Mouse (Mus musculus): ENCODE results near the gene Olfr221. TPM values are rescaled to one million over a fixed set of nuclear protein-coding genes. Genes with fewer than 3 reads are reported as not detected.

The Olfr221 gene
- total RNA-seq, 1 experiment from 2014 or later, result not detected

DNA sequence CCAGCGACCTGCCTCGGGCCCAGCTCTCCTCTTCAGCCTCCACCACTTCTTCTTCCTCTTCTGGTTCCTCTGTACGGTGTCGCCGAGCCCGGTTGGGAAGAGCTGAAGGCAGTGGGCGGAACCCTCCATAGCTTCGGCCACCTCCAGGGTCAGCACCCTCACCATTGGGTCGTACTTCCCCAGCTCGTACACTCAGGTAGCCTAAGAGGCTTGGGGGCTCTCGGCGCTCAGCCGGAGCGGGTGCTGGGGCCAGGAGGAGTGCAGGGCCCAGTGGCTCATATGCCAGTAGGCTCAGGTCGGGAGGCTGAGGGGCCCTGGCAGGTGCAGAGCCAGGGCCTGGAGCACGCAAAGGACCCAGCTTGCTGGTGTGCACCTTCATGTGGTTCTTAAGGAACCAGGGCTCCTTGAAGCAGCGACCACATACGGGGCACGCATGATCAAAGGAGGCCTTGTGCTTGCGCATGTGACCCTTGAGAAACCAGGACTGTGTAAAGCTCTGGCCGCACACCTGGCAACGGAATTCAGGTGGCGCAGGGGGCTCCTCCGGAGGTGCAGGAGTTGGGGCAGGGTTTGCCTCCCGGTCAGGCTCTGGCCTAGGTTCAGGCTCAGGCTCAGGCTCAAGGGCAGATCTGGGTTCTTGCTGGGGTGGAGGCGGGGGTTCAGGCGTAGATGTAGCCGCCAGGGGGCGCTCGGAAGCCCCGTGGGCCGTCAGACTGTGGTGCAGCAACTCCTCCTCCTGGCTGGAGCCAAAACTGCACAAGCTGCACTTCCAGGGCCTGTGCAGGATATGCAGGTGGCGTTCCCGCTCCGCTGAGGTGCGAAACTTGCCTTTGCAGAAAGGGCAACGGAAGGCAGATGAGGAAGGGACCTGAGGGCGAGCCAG is 33.7 kb downstream of the Olfr221 start:
- peak; percentile 76 for ATAC-seq (ENCODE audit: extremely low read depth, insufficient number of reproducible peaks, low FRiP score, poor library complexity, severe bottlenecking)

DNA sequence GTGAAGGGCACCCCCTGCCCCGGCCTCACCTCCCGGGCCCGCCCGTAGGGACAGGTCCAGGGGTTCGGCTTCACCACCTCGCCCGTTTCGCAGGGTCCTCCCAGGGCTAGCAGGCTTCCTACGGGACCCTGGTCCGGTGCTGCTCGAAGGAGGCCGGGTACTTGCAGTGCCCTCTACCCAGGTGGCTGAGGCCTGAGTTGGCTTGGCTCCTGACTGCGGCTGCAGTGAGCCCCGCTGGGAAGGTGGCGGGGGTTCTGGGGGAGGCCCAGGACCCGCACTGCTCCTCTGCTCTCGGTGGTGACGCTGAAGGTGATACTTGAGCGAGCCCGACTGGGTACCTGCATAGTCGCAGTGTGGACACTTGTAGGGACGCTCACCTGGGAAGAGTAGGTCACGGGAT is 35.5 kb downstream of the Olfr221 start:
- no peak for ATAC-seq (ENCODE audit: extremely low read depth, insufficient number of reproducible peaks, low FRiP score, poor library complexity, severe bottlenecking)

- no peak for ATAC-seq (ENCODE audit: extremely low read depth, insufficient number of reproducible peaks, low FRiP score, poor library complexity, severe bottlenecking)
These were observed 36.0 kb downstream of the Olfr221 start for GRCm38 (mm10) chr14:52006241-52006640.

- no peak for ATAC-seq (ENCODE audit: extremely low read depth, insufficient number of reproducible peaks, low FRiP score, poor library complexity, severe bottlenecking)
These were observed 36.6 kb downstream of the Olfr221 start for GRCm38 (mm10) chr14:52005616-52006015.

DNA sequence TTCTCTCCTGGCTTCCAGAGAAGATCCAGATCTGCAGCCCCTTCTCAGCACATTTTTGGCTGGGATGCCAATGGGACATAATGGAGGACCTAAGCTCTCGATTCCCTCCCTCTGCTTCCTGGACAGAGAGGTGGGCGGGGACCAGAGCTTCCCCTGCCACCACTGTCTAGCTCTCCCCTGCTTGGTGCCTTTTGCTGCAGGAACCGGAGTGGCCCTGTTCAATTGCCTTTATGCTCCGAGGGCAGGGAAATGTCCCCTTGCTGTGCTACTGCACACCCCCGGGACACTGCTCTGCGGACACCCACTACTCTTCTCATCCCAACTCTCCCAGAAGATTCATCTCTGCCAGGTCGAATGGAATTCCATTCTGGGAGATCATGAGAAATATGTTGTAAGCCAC is 37.1 kb downstream of the Olfr221 start:
- no peak for ATAC-seq (ENCODE audit: extremely low read depth, insufficient number of reproducible peaks, low FRiP score, poor library complexity, severe bottlenecking)

DNA sequence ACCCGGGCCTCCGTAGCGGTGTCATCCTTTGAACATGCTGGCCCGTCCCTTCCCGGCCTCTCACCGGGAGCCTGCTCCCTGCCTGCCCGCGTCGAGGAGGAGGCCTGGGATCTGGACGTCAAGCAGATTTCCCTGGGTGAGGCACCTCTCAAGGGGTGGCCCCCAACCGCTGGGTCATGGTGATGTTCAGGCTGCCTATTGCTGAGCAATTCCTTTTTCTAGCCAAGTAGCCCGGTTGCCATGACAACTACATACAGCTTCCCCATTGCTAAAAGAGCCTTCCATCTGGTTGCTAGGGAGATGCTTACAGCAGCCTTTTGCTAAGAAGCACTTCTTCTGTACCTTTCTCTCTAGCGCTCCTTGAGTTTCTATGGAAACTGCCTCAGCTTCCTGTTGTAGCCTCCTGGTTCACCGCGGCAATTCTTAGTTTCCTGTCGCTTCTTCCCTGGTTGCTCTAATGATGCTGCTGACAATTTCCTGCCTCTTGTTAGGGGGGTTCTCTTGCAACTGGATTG is 38.2 kb downstream of the Olfr221 start:
- no peak for ATAC-seq (ENCODE audit: extremely low read depth, insufficient number of reproducible peaks, low FRiP score, poor library complexity, severe bottlenecking)

DNA sequence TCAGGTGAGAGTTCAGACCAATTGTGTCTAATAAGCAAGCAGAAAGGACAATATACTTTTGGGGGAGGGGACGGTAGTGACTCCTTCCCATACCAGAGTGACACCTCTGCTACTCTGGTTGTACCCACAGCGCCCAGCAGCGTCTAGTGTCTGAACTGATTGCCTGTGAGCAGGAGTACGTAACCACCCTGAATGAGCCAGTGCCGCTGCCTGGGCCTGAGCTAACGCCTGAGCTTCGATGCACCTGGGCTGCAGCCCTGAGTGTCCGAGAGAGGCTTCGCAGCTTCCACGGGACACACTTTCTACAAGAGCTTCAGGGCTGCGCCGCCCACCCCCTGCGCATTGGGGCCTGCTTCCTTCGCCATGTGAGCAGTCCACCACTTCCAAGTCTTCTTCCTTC is 44.8 kb downstream of the Olfr221 start:
- ATAC-seq (ENCODE audit: extremely low read depth, insufficient number of reproducible peaks, low FRiP score, poor library complexity, severe bottlenecking), result no peak

GRCm38 (mm10) chr14:51996866-51997265 is 45.4 kb downstream of the Olfr221 start:
- ATAC-seq (ENCODE audit: extremely low read depth, insufficient number of reproducible peaks, low FRiP score, poor library complexity, severe bottlenecking), result no peak

DNA sequence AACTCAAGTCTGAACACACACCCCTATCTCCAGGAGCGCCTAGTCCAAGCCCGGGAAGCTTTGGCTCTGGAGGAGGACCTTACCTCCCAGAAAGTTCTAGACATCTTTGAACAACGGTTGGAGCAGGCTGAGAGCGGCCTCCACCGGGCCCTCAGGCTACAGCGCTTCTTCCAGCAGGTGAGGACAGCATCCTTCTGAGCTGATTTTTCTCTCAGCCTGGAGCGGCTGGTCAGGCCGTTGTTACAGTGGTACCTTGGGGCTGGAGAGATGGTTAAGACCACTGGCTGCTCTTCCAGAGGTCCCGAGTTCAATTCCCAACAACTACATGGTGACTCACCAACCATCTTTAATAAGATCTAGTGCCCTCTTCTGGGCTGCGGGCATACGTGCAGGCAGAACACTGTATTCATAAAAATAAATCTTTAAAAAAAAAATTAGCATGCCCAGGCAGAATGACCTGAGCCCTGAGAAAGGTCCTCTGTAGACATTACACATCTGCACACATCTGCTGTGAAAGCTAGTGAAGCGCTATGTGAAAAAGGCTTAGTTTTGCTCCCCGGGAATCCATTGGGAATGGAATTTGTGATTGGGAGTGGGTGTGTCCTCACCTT is 45.9 kb downstream of the Olfr221 start:
- no peak for ATAC-seq (ENCODE audit: extremely low read depth, insufficient number of reproducible peaks, low FRiP score, poor library complexity, severe bottlenecking)

- ATAC-seq (ENCODE audit: extremely low read depth, insufficient number of reproducible peaks, low FRiP score, poor library complexity, severe bottlenecking), result no peak
These were observed 46.9 kb downstream of the Olfr221 start for GRCm38 (mm10) chr14:51995219-51995871.

DNA sequence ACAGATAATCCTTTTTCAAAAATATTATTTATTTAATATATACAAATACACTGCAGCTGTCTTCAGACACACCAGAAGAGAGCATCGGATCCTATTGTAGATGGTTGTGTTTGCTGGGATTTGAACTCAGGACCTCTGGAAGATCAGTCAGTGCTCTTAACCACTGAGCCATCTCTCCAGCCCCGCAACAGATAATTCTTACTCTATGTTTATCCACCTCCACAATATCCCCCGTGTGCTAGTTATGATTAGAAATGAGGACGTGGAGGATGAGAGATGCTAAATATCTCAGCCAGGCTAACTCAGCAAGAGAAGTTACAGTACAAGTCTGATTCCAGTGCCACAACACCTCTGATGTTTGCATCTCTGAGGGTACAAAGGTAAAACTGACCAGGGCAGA is 47.8 kb downstream of the Olfr221 start:
- no peak for ATAC-seq (ENCODE audit: extremely low read depth, insufficient number of reproducible peaks, low FRiP score, poor library complexity, severe bottlenecking)

DNA sequence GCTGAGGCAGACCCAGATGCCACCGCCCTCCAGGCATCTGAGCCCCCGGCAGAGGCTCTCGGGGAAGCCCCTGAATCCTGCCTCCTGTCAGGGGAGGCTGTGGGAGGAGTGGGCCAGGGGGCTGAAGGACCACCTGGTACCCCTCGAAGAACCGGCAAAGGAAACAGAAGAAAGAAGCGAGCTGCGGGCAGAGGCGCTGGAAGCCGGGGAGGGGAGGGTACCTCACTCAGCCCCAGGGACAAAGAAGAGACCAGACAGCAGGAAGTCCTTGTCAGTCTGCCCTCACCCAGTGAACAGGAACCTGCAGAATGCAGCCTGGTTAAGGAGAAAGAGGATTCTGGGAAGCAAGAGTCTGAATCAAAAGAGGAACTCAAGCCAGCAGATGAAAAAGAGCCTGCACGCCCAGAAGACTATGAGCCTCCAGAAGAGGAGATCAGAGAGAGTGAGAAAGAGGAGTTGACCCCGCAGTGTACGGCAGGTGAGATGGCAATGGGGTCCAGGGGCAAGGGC is 52.7 kb downstream of the Olfr221 start:
- ATAC-seq (ENCODE audit: extremely low read depth, insufficient number of reproducible peaks, low FRiP score, poor library complexity, severe bottlenecking), result no peak

DNA sequence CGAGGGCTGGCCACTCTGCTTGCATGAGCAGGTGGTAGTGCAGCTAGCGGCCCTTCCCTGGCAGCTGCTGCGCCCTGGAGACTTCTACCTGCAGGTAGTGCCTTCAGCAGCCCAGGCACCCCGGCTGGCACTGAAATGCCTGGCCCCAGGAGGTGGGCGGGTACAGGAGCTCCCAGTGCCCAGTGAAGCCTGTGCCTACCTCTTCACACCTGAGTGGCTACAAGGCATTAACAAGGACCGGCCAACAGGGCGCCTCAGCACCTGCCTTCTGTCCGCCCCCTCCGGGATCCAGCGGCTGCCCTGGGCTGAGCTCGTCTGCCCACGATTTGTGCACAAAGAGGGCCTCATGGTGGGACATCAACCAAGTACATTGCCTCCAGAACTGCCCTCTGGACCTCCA is 53.5 kb downstream of the Olfr221 start:
- no peak for ATAC-seq (ENCODE audit: extremely low read depth, insufficient number of reproducible peaks, low FRiP score, poor library complexity, severe bottlenecking)

DNA sequence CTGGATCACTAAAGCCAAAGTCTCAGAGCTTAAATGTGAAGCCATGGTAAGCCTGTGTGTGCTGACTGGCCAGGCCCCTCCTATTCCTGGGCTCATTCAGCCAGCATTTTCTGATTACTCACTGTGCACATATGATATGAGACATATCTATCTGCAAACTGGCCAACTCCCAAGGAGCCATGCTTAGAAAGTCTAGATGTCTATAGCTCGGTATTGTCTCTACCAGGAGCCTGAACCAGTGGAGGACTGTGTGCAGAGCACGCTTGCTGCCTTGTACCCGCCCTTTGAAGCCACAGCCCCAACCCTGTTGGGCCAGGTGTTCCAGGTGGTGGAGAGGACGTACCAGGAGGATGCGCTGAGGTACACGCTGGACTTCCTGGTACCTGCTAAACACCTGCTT is 55.1 kb downstream of the Olfr221 start:
- ATAC-seq (ENCODE audit: extremely low read depth, insufficient number of reproducible peaks, low FRiP score, poor library complexity, severe bottlenecking), result no peak

DNA sequence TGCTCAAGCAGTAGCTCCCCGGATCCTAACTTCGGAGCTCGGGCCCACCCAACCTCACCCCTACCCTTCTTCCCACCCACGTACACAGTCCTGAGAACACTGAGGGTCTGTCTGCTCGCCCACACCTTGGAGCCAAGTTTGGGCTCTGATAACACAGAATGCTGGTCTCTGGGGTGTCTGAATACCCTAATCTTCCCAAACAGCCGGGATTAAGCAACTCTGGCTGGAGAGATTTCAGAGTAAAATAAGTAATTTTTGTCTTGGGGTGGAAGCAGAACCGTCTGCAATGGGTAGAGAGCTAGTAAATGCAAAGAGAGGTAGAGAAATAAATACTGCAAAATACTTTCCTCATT is 56.1 kb downstream of the Olfr221 start:
- no peak for ATAC-seq (ENCODE audit: extremely low read depth, insufficient number of reproducible peaks, low FRiP score, poor library complexity, severe bottlenecking)

DNA sequence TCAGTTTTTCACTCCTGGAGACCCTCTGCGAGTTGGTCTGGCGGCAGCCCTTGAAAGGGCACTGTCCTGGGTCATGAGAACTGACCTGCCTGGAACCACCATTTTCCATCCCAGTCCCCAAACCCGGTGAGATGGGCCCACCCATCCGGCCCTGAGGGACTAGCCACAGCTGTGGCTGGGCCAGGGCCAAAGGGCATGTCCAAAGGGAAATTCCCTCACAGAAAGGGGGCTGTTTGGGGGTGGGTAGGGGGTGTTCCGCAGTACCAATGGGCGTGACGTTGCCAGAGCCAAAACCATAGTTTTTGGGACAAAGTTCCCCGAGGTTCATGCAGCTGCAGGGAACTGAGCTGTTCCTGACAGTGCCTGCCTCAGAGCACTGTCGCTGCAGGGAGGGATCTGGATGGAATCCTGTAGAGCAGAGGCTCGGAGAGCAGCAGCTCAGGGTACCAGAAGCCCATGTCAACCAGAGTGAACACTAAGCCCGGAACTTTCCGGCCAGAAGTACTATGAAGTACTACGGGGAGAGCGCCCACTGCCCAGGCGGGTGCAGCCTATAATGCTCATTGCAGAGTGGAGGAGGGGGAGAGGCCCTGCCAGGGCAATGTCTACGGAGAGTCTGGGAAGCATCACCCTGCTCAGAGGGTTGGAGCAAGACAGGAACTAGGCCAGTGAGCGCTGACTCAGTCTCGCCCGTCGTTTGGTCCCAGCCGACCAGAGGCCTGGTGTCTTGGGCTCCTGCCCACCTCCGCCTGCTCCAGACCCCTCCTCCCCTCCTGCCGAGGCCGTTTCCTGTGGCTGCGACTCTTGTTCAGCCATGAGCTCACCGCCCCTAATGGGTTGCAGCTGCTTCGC is 56.7 kb downstream of the Olfr221 start:
- no peak for ATAC-seq (ENCODE audit: extremely low read depth, insufficient number of reproducible peaks, low FRiP score, poor library complexity, severe bottlenecking)

- ATAC-seq (ENCODE audit: extremely low read depth, insufficient number of reproducible peaks, low FRiP score, poor library complexity, severe bottlenecking), result no peak
These were observed 57.7 kb downstream of the Olfr221 start, which contains the start of gene Arhgef40 for GRCm38 (mm10) chr14:51984247-51985231. Gene Arhgef40 (plus strand): TSS chr14:51984719.
